19 mouse cellular contexts compared by ENCODE assay signal in the genomic region with DNA sequence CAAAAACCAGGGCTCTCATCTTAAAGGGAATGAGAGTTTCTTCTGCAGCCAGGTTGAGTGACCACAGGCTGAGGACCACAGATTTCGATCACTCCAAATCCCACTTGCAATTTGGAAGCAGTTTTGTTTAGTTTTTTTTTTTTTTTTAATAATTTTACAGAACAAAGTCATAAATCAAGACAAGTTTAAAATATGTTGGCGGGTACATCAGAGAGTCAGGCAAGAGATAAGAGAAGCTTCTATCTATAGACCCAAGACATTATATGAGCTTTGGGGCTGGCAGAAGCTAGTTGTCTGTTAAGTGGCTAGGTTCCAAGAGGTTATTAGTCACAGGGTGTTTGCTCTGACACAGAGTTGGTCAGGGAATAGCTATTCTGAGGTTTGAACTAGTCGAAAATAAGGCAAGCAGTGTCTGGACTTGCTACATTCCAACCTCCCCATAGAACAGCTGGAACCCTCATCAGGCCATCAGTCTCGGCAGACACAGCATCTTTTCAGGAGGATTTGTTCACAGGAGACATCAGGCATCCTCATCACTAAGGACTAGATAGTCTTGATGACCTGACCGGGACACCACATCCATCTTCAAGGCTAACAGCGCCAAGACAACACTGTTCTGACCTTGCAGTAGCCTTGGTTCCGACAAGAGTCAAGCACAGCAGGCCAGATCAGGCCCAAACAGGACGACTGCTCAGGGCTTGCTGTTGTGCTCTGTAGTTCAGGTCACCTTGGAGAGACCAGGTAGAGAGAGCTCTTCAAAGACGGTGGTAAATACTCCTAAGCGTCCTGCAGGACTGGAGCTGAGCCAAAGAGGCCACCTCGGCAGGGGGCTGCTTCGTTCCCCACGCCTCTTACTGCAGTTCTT.
A peak's percentile ranks its signal among the peaks of the same experiment; 100 is the strongest.
DNase-seq lines count a peak whose midpoint lies in the region; ATAC-seq and TF ChIP-seq lines count a peak whose summit lies in the region.
"Had no signal": no experiment of that assay in that cellular context is flagged by ENCODE, and none has a peak within 500 bp of the region (broad histone marks: within the 10 kb centered on the region; RNA-seq: fewer than 3 reads in every experiment).

No protein-coding gene starts in this region.

- H3K4me3 ChIP-seq in forebrain, embryonic 10.5 days: no peak overlapping the region
- no peak overlapping the region for H3K4me3 ChIP-seq in forebrain, embryonic 14.5 days (ENCODE audit: low read depth, low read length)
- no peak overlapping the region for H3K4me3 ChIP-seq in lung, embryonic 15.5 days
- H3K4me3 ChIP-seq in myocyte: no peak overlapping the region
- H3K4me3 ChIP-seq in hindbrain, embryonic 11.5 days (ENCODE audit: low read depth, low read length): no peak overlapping the region
- H3K4me3 ChIP-seq: heart, embryonic 12.5 days; hindbrain, embryonic 12.5 days; midbrain, embryonic 10.5 days had no signal

- H3K9me3 ChIP-seq in forebrain, embryonic 10.5 days: no peaks in the 10 kb centered on the region
- H3K9me3 ChIP-seq in forebrain, embryonic 14.5 days (replicated peaks; ENCODE audit: control insufficient read depth, low read length): no peaks in the 10 kb centered on the region
- H3K9me3 ChIP-seq in lung, embryonic 15.5 days: no peaks in the 10 kb centered on the region
- no peaks in the 10 kb centered on the region for H3K9me3 ChIP-seq in hindbrain, embryonic 11.5 days (ENCODE audit: control insufficient read depth, low read length)
- H3K9me3 ChIP-seq: heart, embryonic 12.5 days; hindbrain, embryonic 12.5 days; midbrain, embryonic 10.5 days had no signal

- H3ac ChIP-seq in myocyte (ENCODE audit: control insufficient read depth, insufficient read length): no peak overlapping the region

- H3K4me1 ChIP-seq in forebrain, embryonic 10.5 days: peaks cover 9% of the 10 kb centered on the region; the same call in 1 of the 2 replicates
- peaks cover 12% of the 10 kb centered on the region; the same call in 1 of the 2 replicates for H3K4me1 ChIP-seq in forebrain, embryonic 14.5 days (ENCODE audit: control insufficient read depth, insufficient read depth, low read length)
- peaks cover 20% of the 10 kb centered on the region for H3K4me1 ChIP-seq in lung, embryonic 15.5 days
- no peaks in the 10 kb centered on the region for H3K4me1 ChIP-seq in hindbrain, embryonic 11.5 days (replicated peaks; ENCODE audit: control insufficient read depth, insufficient read depth, low read length)

- no peak for TF ChIP-seq POLR2A in myocyte (IDR thresholded peaks at IDR 0.05; ENCODE audit: insufficient read length, low read depth)

- ATAC-seq in forebrain, embryonic 14.5 days: no peak
- ATAC-seq in lung, embryonic 15.5 days (ENCODE audit: borderline replicate concordance, extremely low read depth, low FRiP score, low TSS enrichment): peak; percentile 41; the same call in 1 of the 2 replicates
- ATAC-seq in hindbrain, embryonic 11.5 days (ENCODE audit: low FRiP score): no peak
- ATAC-seq: CD4-positive, CD25-positive, alpha-beta regulatory T cell, adult 4 months had no signal

- H3K79me2 ChIP-seq in myocyte (ENCODE audit: control insufficient read depth, insufficient read depth): peaks cover 10% of the 10 kb centered on the region

- no peaks in the 10 kb centered on the region for H3K27me3 ChIP-seq in forebrain, embryonic 10.5 days (ENCODE audit: poor library complexity, severe bottlenecking)
- no peaks in the 10 kb centered on the region for H3K27me3 ChIP-seq in forebrain, embryonic 14.5 days (replicated peaks; ENCODE audit: control insufficient read depth, insufficient read depth, low read length)
- no peaks in the 10 kb centered on the region for H3K27me3 ChIP-seq in lung, embryonic 15.5 days
- H3K27me3 ChIP-seq in myocyte (ENCODE audit: control insufficient read depth, insufficient read depth, insufficient read length): no peaks in the 10 kb centered on the region
- H3K27me3 ChIP-seq in hindbrain, embryonic 11.5 days (ENCODE audit: control insufficient read depth, insufficient read depth, low read length): no peaks in the 10 kb centered on the region
- H3K27me3 ChIP-seq: heart, embryonic 12.5 days; hindbrain, embryonic 12.5 days had no signal

- DNase-seq in forebrain, embryonic 10.5 days (ENCODE audit: extremely low spot score, low spot score): peak; percentile 10
- no peak for DNase-seq in forebrain, embryonic 14.5 days (ENCODE audit: low spot score)
- no peak for DNase-seq in lung, adult 18-20 months
- peak; percentile 36 for DNase-seq in MN1 (ENCODE audit: low spot score)
- no peak for DNase-seq in hindbrain, embryonic 11.5 days (ENCODE audit: low spot score)
- no peak for DNase-seq in thymus, adult 18-20 months
- DNase-seq: cerebellum, adult 9-10 months; embryo, embryonic 11 days; gastrocnemius, postnatal 25 days; kidney, adult 8-10 months; lung, postnatal 14 days; thymus, postnatal 4 days had no signal

- no peak overlapping the region for H3K27ac ChIP-seq in forebrain, embryonic 10.5 days
- H3K27ac ChIP-seq in forebrain, embryonic 14.5 days (ENCODE audit: low read depth, low read length): no peak overlapping the region
- H3K27ac ChIP-seq in lung, embryonic 15.5 days: no peak overlapping the region
- no peak overlapping the region for H3K27ac ChIP-seq in hindbrain, embryonic 11.5 days (ENCODE audit: low read depth, low read length)
- H3K27ac ChIP-seq: midbrain, embryonic 10.5 days had no signal

- H3K9ac ChIP-seq in forebrain, embryonic 14.5 days (ENCODE audit: low read length): no peak overlapping the region
- no peak overlapping the region for H3K9ac ChIP-seq in lung, embryonic 15.5 days
- H3K9ac ChIP-seq in hindbrain, embryonic 11.5 days (ENCODE audit: low read depth, low read length): no peak overlapping the region
- H3K9ac ChIP-seq: heart, embryonic 12.5 days; hindbrain, embryonic 12.5 days had no signal

- 0 out of 2 replicates have a peak, but pooled peaks cover 5% of the 10 kb centered on the region for H3K36me3 ChIP-seq in forebrain, embryonic 10.5 days (replicated peaks)
- H3K36me3 ChIP-seq in forebrain, embryonic 14.5 days (ENCODE audit: control insufficient read depth, insufficient read depth, low read length): no peaks in the 10 kb centered on the region
- H3K36me3 ChIP-seq in lung, embryonic 15.5 days: no peaks in the 10 kb centered on the region
- H3K36me3 ChIP-seq in myocyte (ENCODE audit: control insufficient read depth, insufficient read depth): peaks cover 4% of the 10 kb centered on the region
- no peaks in the 10 kb centered on the region for H3K36me3 ChIP-seq in hindbrain, embryonic 11.5 days (ENCODE audit: control insufficient read depth, insufficient read depth, low read length)
- H3K36me3 ChIP-seq: hindbrain, embryonic 12.5 days had no signal

- H3K4me2 ChIP-seq in forebrain, embryonic 14.5 days (ENCODE audit: low read length): no peak overlapping the region
- H3K4me2 ChIP-seq in lung, embryonic 15.5 days: no peak overlapping the region
- peak overlapping the region; percentile 35 for H3K4me2 ChIP-seq in myocyte (ENCODE audit: low read depth)
- no peak overlapping the region for H3K4me2 ChIP-seq in hindbrain, embryonic 11.5 days (replicated peaks; ENCODE audit: low read depth, low read length)
- H3K4me2 ChIP-seq: heart, embryonic 12.5 days; hindbrain, embryonic 12.5 days; liver, embryonic 11.5 days had no signal

- 85% methylated on average over 13 of the region's 13 CpGs for WGBS in forebrain, embryonic 10.5 days
- WGBS in forebrain, embryonic 14.5 days: 85% methylated on average over 13 of the region's 13 CpGs
- WGBS in lung, embryonic 15.5 days: 42% methylated on average over 13 of the region's 13 CpGs
- WGBS in hindbrain, embryonic 11.5 days: 75% methylated on average over 13 of the region's 13 CpGs

TF ChIP-seq in myocyte, 11 proteins besides CTCF, POLR2A, EP300 and RAD21:
- TF ChIP-seq MYOG (IDR thresholded peaks at IDR 0.05; ENCODE audit: control insufficient read depth in 1 of 3, insufficient read depth in 1 of 3, insufficient read length in 2 of 3, low read depth in 2 of 3): peak in 2 of 3 experiments; percentile 64 to 66
- TF ChIP-seq E2F4 (IDR thresholded peaks at IDR 0.05; ENCODE audit: insufficient read depth): no peak
- TF ChIP-seq MYOD1 (IDR thresholded peaks at IDR 0.05; ENCODE audit: control insufficient read depth in 1 of 3, insufficient read length in 2 of 3, low read depth in 2 of 3): peak; percentile 59 to 85 (median 84)
- no peak for TF ChIP-seq MAX (IDR thresholded peaks at IDR 0.05; ENCODE audit: low read depth)
- TF ChIP-seq USF1 (IDR thresholded peaks at IDR 0.05; ENCODE audit: low read depth): no peak
- TF ChIP-seq SRF (IDR thresholded peaks at IDR 0.05; ENCODE audit: control insufficient read depth, insufficient read length, low read depth): no peak
- TF ChIP-seq POLR2AphosphoS2 (IDR thresholded peaks at IDR 0.05; ENCODE audit: insufficient read length, low read depth): no peak
- peak; percentile 61 for TF ChIP-seq TCF12 (IDR thresholded peaks at IDR 0.05; ENCODE audit: insufficient read depth, poor library complexity, severe bottlenecking)
- TF ChIP-seq REST (IDR thresholded peaks at IDR 0.05; ENCODE audit: insufficient read depth, insufficient read length): no peak
- TF ChIP-seq CEBPB (IDR thresholded peaks at IDR 0.05; ENCODE audit: insufficient read depth, poor library complexity, severe bottlenecking): no peak
- TF ChIP-seq TCF3 (IDR thresholded peaks at IDR 0.05; ENCODE audit: insufficient read length, low read depth): peak; percentile 53

Comparison
In these comparisons a context has a peak if more than half of its experiments do, and no peak if none do; other contexts are left out.
1. DNase-seq: peak in forebrain, embryonic 10.5 days (single experiment) and MN1 (single experiment); none in forebrain, embryonic 14.5 days (single experiment), lung, adult 18-20 months (0 of 2), hindbrain, embryonic 11.5 days (single experiment) and thymus, adult 18-20 months (0 of 2).